Mouse (Mus musculus) testis, adult 2 months (tissue): Measurements from ENCODE around the gene Itih1. TPM values are rescaled to one million over a fixed set of nuclear protein-coding genes. Genes with fewer than 3 reads are reported as not detected.

Experiments
- H3K27ac ChIP-seq: fragments of 200-500 bp; 2 replicates; pipeline ENCODE4 v1.5.1; 2012; ENCODE audit warnings: low read depth, low read length; ENCODE audit not compliant: control insufficient read depth, insufficient read depth
- H3K27me3 ChIP-seq: fragments of 200-500 bp; 2 replicates; pipeline ENCODE4 v1.6.1; 2012; ENCODE audit warnings: mild to moderate bottlenecking, low read length, moderate library complexity; ENCODE audit not compliant: control insufficient read depth, insufficient read depth
- H3K36me3 ChIP-seq: fragments of 200-500 bp; 2 replicates; pipeline ENCODE4 v1.6.1; 2012; ENCODE audit warnings: mild to moderate bottlenecking, low read length; ENCODE audit not compliant: control insufficient read depth, insufficient read depth
- H3K4me1 ChIP-seq: fragments of 200-500 bp; 2 replicates; pipeline ENCODE4 v1.6.1; 2012; ENCODE audit warnings: low read length; ENCODE audit not compliant: control insufficient read depth, insufficient read depth
- H3K4me3 ChIP-seq: fragments of 200-500 bp; 2 replicates; pipeline ENCODE4 v1.5.1; 2012; ENCODE audit warnings: low read depth, mild to moderate bottlenecking, low read length, moderate library complexity, mixed read lengths; ENCODE audit not compliant: control insufficient read depth
- CTCF ChIP-seq: fragments of 200-500 bp; IDR thresholded peaks from 2 replicates; pipeline ENCODE4 v1.5.1; 2012; ENCODE audit warnings: low read depth, mild to moderate bottlenecking, inconsistent platforms, low read length, moderate library complexity; ENCODE audit not compliant: control insufficient read depth, insufficient read depth, insufficient replicate concordance
- POLR2A ChIP-seq: fragments of 200-500 bp; IDR thresholded peaks from 2 replicates; pipeline ENCODE4 v1.6.1; 2012; ENCODE audit warnings: low read depth, mild to moderate bottlenecking, inconsistent platforms, low read length, moderate library complexity; ENCODE audit not compliant: control insufficient read depth
- polyA plus RNA-seq: library from polyadenylated mRNA; depleted of rRNA; stranded (reverse); fragments of >200 nt; gene quantifications from 2 replicates; pipeline ENCODE4 v1.2.3, GENCODE M21; 2012

Itih1 gene
- polyA plus RNA-seq, 1 experiment, result not detected

- TF ChIP-seq POLR2A, result no peak
- TF ChIP-seq CTCF, result no peak
- Histone ChIP-seq H3K27me3 (no peaks in the 10 kb centered on the region), H3K36me3 (no peaks in the 10 kb centered on the region), H3K4me1 (peaks cover 9% of the 10 kb centered on the region), H3K27ac (no peak overlapping the region), H3K4me3 (no peak overlapping the region)
These were observed 20.9 kb downstream of the Itih1 start for GRCm38 (mm10) chr14:30922053-30922670.

- Histone ChIP-seq H3K4me1 (no peaks in the 10 kb centered on the region; the same call in 1 of the 2 replicates), H3K4me3 (no peak overlapping the region), H3K36me3 (no peaks in the 10 kb centered on the region), H3K27ac (no peak overlapping the region), H3K27me3 (no peaks in the 10 kb centered on the region)
- TF ChIP-seq CTCF, result no peak
- TF ChIP-seq POLR2A, result no peak
These were observed 26.6 kb downstream of the Itih1 start for GRCm38 (mm10) chr14:30916516-30916915.

GRCm38 (mm10) chr14:30913404-30913803 is 29.7 kb downstream of the Itih1 start:
- no peak overlapping the region for H3K27ac ChIP-seq
- H3K4me3 ChIP-seq, result no peak overlapping the region
- no peaks in the 10 kb centered on the region for H3K4me1 ChIP-seq
- no peaks in the 10 kb centered on the region for H3K36me3 ChIP-seq
- no peaks in the 10 kb centered on the region for H3K27me3 ChIP-seq
- TF ChIP-seq CTCF (no peak), POLR2A (no peak)

- TF ChIP-seq CTCF (no peak), POLR2A (no peak)
These were observed 30.4 kb downstream of the Itih1 start for GRCm38 (mm10) chr14:30912641-30913040.

GRCm38 (mm10) chr14:30911141-30911540 is 31.9 kb downstream of the Itih1 start:
- H3K4me3 ChIP-seq, result no peak overlapping the region

More at GRCm38 (mm10) chr14:30912641-30913040, 30.4 kb downstream of the Itih1 start:
- no peak overlapping the region for H3K4me3 ChIP-seq
- H3K27me3 ChIP-seq, result no peaks in the 10 kb centered on the region
- H3K27ac ChIP-seq, result no peak overlapping the region
- H3K36me3 ChIP-seq, result no peaks in the 10 kb centered on the region
- H3K4me1 ChIP-seq, result no peaks in the 10 kb centered on the region

GRCm38 (mm10) chr14:30907814-30908265 is 35.2 kb downstream of the Itih1 start:
- H3K4me1 ChIP-seq, result no peaks in the 10 kb centered on the region
- H3K4me3 ChIP-seq, result no peak overlapping the region
- TF ChIP-seq CTCF, result no peak
- no peak for TF ChIP-seq POLR2A
- no peaks in the 10 kb centered on the region for H3K36me3 ChIP-seq
- no peaks in the 10 kb centered on the region for H3K27me3 ChIP-seq
- no peak overlapping the region for H3K27ac ChIP-seq

More at GRCm38 (mm10) chr14:30911141-30911540, 31.9 kb downstream of the Itih1 start:
- TF ChIP-seq POLR2A, result no peak
- no peak for TF ChIP-seq CTCF
- Histone ChIP-seq H3K27ac (no peak overlapping the region), H3K27me3 (no peaks in the 10 kb centered on the region), H3K4me1 (no peaks in the 10 kb centered on the region), H3K36me3 (no peaks in the 10 kb centered on the region)

GRCm38 (mm10) chr14:30906001-30906400 is 37.1 kb downstream of the Itih1 start:
- H3K27ac ChIP-seq, result no peak overlapping the region

More at GRCm38 (mm10) chr14:30906001-30906400, 37.1 kb downstream of the Itih1 start:
- no peak for TF ChIP-seq CTCF
- no peak for TF ChIP-seq POLR2A
- Histone ChIP-seq H3K27me3 (no peaks in the 10 kb centered on the region), H3K4me1 (no peaks in the 10 kb centered on the region), H3K4me3 (no peak overlapping the region), H3K36me3 (no peaks in the 10 kb centered on the region)
